Mouse (Mus musculus) forebrain, postnatal 0 days (tissue): ENCODE data around the gene Crocc2. TPM values are rescaled to one million over a fixed set of nuclear protein-coding genes. Genes with fewer than 3 reads are reported as not detected.

Source experiments
- ATAC-seq: fragments of 200-750 bp; cut with Nextera tagmentation; 2 replicates; pipeline ENCODE4 v1.8.0; 2017; ENCODE audit warnings: mild to moderate bottlenecking, moderate library complexity
- DNase-seq: peaks from one replicate; pipeline ENCODE4 v3.0.0-alpha.2; 2015
- H3K27ac ChIP-seq: fragments of 300-500 bp; sonication (generic); 2 replicates; pipeline ENCODE4 v1.5.1; 2014; ENCODE audit warnings: low read depth, mild to moderate bottlenecking, antibody characterized with exemption, low read length, moderate library complexity, mixed read lengths
- H3K27me3 ChIP-seq: fragments of 300-500 bp; sonication (generic); 2 replicates; pipeline ENCODE4 v1.6.1; 2014; ENCODE audit warnings: mild to moderate bottlenecking, low read length, mixed read lengths; ENCODE audit not compliant: insufficient read depth
- H3K36me3 ChIP-seq: fragments of 300-500 bp; sonication (generic); 2 replicates; pipeline ENCODE4 v1.6.1; 2014; ENCODE audit warnings: mild to moderate bottlenecking, moderate library complexity; ENCODE audit not compliant: insufficient read depth
- H3K4me1 ChIP-seq: fragments of 300-500 bp; sonication (generic); 2 replicates; pipeline ENCODE4 v1.6.1; 2014; ENCODE audit warnings: antibody characterized with exemption; ENCODE audit not compliant: insufficient read depth
- H3K4me2 ChIP-seq: fragments of 300-500 bp; sonication (generic); 2 replicates; pipeline ENCODE4 v1.6.1; 2014; ENCODE audit warnings: low read depth, mild to moderate bottlenecking, moderate library complexity
- H3K4me3 ChIP-seq: fragments of 300-500 bp; sonication (generic); 2 replicates; pipeline ENCODE4 v1.5.1; 2014; ENCODE audit warnings: low read depth, low read length, mixed read lengths
- H3K9ac ChIP-seq: fragments of 300-500 bp; sonication (generic); 2 replicates; pipeline ENCODE4 v1.6.1; 2014; ENCODE audit warnings: mild to moderate bottlenecking
- H3K9me3 ChIP-seq: fragments of 300-500 bp; sonication (generic); 2 replicates; pipeline ENCODE4 v1.6.1; 2016; ENCODE audit warnings: low read length
- CTCF ChIP-seq: sonication (generic); IDR thresholded peaks from 2 replicates; pipeline ENCODE4 v1.5.1; 2016; ENCODE audit warnings: antibody characterized with exemption, control low read depth, low read depth
- WGBS: fragments of 180-500 bp; shearing (Covaris S2); extraction: QIAGEN DNeasy Blood & Tissue Kit; methylation state at CpG from one replicate; pipeline ENCODE4 v1.1.7; 2014; 5-methylcytosine and 5-hydroxymethylcytosine counted together
- polyA plus RNA-seq: library from polyadenylated mRNA; unstranded; fragments of >200 nt; fragmentation: Nextera tagmentation; extraction: Ambion mirVana; gene quantifications from 2 replicates; pipeline ENCODE4 v1.2.1, GENCODE M21; 2015
- total RNA-seq: library from RNA; depleted of rRNA; stranded (reverse); fragments of >200 nt; gene quantifications from 2 replicates; pipeline ENCODE4 v1.2.3, GENCODE M21; 2014

Crocc2 gene
- total and polyA plus RNA-seq, 2 experiments from 2014 or later: 0.92 to 2.7 TPM

- TF ChIP-seq CTCF: no peak
- no peak overlapping the region for H3K9ac ChIP-seq
- WGBS: 83% methylated on average over 2 of the region's 2 CpGs
These were observed 77.4 kb downstream of the Crocc2 start for GRCm38 (mm10) chr1:93245936-93246335.

GRCm38 (mm10) chr1:93252586-93252985 lies 84.1 kb downstream of the Crocc2 start:
- WGBS: 52% methylated on average over 2 of the region's 2 CpGs
- Histone ChIP-seq H3K9me3 (no peaks in the 10 kb centered on the region), H3K36me3 (no peaks in the 10 kb centered on the region), H3K4me3 (no peak overlapping the region), H3K27ac (no peak overlapping the region), H3K27me3 (no peaks in the 10 kb centered on the region), H3K4me1 (no peaks in the 10 kb centered on the region), H3K9ac (no peak overlapping the region), H3K4me2 (no peak overlapping the region)
- DNase-seq (no peak), ATAC-seq (no peak)
- no peak for TF ChIP-seq CTCF

More at GRCm38 (mm10) chr1:93245936-93246335, 77.4 kb downstream of the Crocc2 start:
- H3K4me1 ChIP-seq: no peaks in the 10 kb centered on the region
- H3K4me2 ChIP-seq: no peak overlapping the region
- DNase-seq: no peak
- H3K4me3 ChIP-seq: no peak overlapping the region
- no peaks in the 10 kb centered on the region for H3K36me3 ChIP-seq
- ATAC-seq: no peak
- H3K9me3 ChIP-seq: no peaks in the 10 kb centered on the region
- no peaks in the 10 kb centered on the region for H3K27me3 ChIP-seq
- H3K27ac ChIP-seq: no peak overlapping the region

GRCm38 (mm10) chr1:93255761-93256160 lies 87.2 kb downstream of the Crocc2 start:
- H3K4me2 ChIP-seq: no peak overlapping the region
- no peaks in the 10 kb centered on the region for H3K27me3 ChIP-seq
- H3K4me3 ChIP-seq: no peak overlapping the region
- WGBS: 90% methylated on average over 7 of the region's 7 CpGs
- no peak overlapping the region for H3K27ac ChIP-seq
- no peak for DNase-seq
- TF ChIP-seq CTCF: no peak
- H3K4me1 ChIP-seq: no peaks in the 10 kb centered on the region
- no peak for ATAC-seq
- H3K9ac ChIP-seq: no peak overlapping the region
- no peaks in the 10 kb centered on the region for H3K36me3 ChIP-seq
- no peaks in the 10 kb centered on the region for H3K9me3 ChIP-seq

GRCm38 (mm10) chr1:93257560-93257959 lies 89.0 kb downstream of the Crocc2 start:
- Histone ChIP-seq H3K4me2 (no peak overlapping the region), H3K9me3 (no peaks in the 10 kb centered on the region), H3K27me3 (no peaks in the 10 kb centered on the region), H3K36me3 (no peaks in the 10 kb centered on the region), H3K27ac (no peak overlapping the region), H3K4me1 (no peaks in the 10 kb centered on the region), H3K4me3 (no peak overlapping the region), H3K9ac (no peak overlapping the region)
- no peak for TF ChIP-seq CTCF
- 75% methylated on average over 1 of the region's 1 CpGs for WGBS
- DNase-seq (no peak), ATAC-seq (no peak)

GRCm38 (mm10) chr1:93267207-93267606 lies 98.7 kb downstream of the Crocc2 start:
- Histone ChIP-seq H3K4me3 (no peak overlapping the region), H3K27me3 (no peaks in the 10 kb centered on the region), H3K36me3 (no peaks in the 10 kb centered on the region), H3K9me3 (no peaks in the 10 kb centered on the region), H3K27ac (no peak overlapping the region), H3K9ac (no peak overlapping the region), H3K4me1 (no peaks in the 10 kb centered on the region), H3K4me2 (no peak overlapping the region)
- WGBS: 57% methylated on average over 3 of the region's 3 CpGs
- no peak for TF ChIP-seq CTCF
- no peak for ATAC-seq
- DNase-seq: no peak

- Histone ChIP-seq H3K4me1 (0 out of 2 replicates have a peak, but pooled peaks cover 3% of the 10 kb centered on the region), H3K36me3 (no peaks in the 10 kb centered on the region), H3K4me2 (no peak overlapping the region), H3K9ac (no peak overlapping the region), H3K27me3 (no peaks in the 10 kb centered on the region), H3K27ac (no peak overlapping the region), H3K9me3 (no peaks in the 10 kb centered on the region), H3K4me3 (no peak overlapping the region)
- no peak for TF ChIP-seq CTCF
- 73% methylated on average over 2 of the region's 2 CpGs for WGBS
- DNase-seq (no peak), ATAC-seq (no peak)
These were observed 99.7 kb downstream of the Crocc2 start for GRCm38 (mm10) chr1:93268246-93268645.

- Histone ChIP-seq H3K27me3 (no peaks in the 10 kb centered on the region), H3K4me1 (0 out of 2 replicates have a peak, but pooled peaks cover 3% of the 10 kb centered on the region), H3K36me3 (no peaks in the 10 kb centered on the region), H3K4me3 (no peak overlapping the region), H3K9ac (no peak overlapping the region), H3K27ac (no peak overlapping the region), H3K4me2 (no peak overlapping the region), H3K9me3 (no peaks in the 10 kb centered on the region)
- ATAC-seq (no peak), DNase-seq (no peak)
- no peak for TF ChIP-seq CTCF
- 71% methylated on average over 3 of the region's 3 CpGs for WGBS
These were observed 102.2 kb downstream of the Crocc2 start for GRCm38 (mm10) chr1:93270516-93271240.
